Mouse (Mus musculus): ENCODE data around the gene Cldn11. TPM values are rescaled to one million over a fixed set of nuclear protein-coding genes. Genes with fewer than 3 reads are reported as not detected.

Cldn11 gene
- total and polyA plus RNA-seq, 2 experiments from 2014 or later, result 45.6 to 47.2 TPM

DNA sequence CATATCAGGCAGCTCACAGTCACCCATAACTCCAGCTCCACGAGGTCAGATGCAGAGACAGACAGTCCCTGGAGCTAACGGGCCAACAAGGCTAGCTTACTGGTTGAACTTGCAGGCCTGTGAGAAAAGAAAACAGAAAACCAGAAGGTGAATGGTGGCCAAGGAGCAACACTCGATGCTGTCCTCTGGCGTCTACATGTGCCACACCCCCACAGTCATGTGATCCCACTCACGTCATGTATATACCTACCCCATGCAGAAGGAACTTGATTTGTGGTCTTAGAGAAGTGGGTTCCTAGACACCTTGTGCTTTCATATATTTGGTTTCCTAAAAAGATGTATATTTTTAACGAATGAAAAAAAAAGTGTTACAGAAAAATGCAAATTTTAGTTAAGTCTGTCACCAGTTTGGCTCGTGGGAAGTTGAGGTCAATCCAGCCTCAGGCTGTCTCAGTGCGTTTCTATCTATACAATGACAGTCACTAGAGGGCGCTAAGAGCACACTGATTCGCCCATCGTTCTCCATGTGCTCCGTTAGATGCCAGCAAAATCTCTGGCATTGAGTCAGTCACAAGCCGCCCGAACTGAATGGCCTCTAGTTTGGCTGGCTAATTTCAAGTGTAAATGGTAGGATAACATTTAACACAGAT is 4.0 kb upstream of the Cldn11 start:
- no peak overlapping the region for H3K4me3 ChIP-seq (ENCODE audit: low read depth, low read length)
- 15% methylated on average over 14 of the region's 14 CpGs for WGBS
- no peak overlapping the region for H3K27ac ChIP-seq (ENCODE audit: low read depth, low read length)
- peak; percentile 84 for ATAC-seq (ENCODE audit: low FRiP score)
- no peak overlapping the region for H3K4me2 ChIP-seq (ENCODE audit: low read depth, low read length, poor library complexity, severe bottlenecking)
- H3K9me3 ChIP-seq (ENCODE audit: low read length), result no peaks in the 10 kb centered on the region
- peak; percentile 96 for DNase-seq (ENCODE audit: low spot score)
- H3K36me3 ChIP-seq (ENCODE audit: insufficient read depth, low read length), result no peaks in the 10 kb centered on the region
- no peaks in the 10 kb centered on the region for H3K4me1 ChIP-seq (ENCODE audit: insufficient read depth, low read length)
- H3K9ac ChIP-seq (replicated peaks; ENCODE audit: low read length, poor library complexity, severe bottlenecking), result no peak overlapping the region
- peak; percentile 96 for TF ChIP-seq CTCF (IDR thresholded peaks at IDR 0.05)
- peaks cover 3% of the 10 kb centered on the region; the same call in 1 of the 2 replicates for H3K27me3 ChIP-seq (ENCODE audit: insufficient read depth, low read length)

DNA sequence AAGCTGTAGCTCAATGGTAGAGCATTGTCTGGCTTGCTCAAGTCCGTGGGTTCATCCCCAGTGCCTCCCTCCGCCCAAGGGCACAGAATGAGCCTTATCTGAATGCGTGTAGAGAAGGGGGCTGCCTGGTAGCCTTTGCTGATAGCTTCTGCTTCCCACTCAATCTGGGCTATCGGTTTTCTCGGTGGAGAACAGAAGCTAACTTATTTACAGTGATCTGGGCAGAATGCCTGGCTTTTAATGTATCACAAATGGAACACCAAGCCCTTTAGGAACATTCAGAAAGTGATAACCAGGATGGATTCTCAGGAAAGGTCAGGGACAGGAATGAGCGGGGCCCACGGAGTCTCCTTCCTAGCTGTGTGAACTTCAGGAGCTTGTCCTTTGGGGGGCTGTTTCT is 1.1 kb upstream of the Cldn11 start:
- no peak overlapping the region for H3K27ac ChIP-seq (ENCODE audit: low read depth, low read length)
- 87% methylated on average over 7 of the region's 7 CpGs for WGBS
- H3K4me2 ChIP-seq (ENCODE audit: low read depth, low read length, poor library complexity, severe bottlenecking), result no peak overlapping the region
- no peaks in the 10 kb centered on the region for H3K9me3 ChIP-seq (ENCODE audit: low read length)
- H3K9ac ChIP-seq (replicated peaks; ENCODE audit: low read length, poor library complexity, severe bottlenecking), result no peak overlapping the region
- H3K4me3 ChIP-seq (ENCODE audit: low read depth, low read length), result no peak overlapping the region
- DNase-seq (ENCODE audit: low spot score), result no peak
- H3K27me3 ChIP-seq (ENCODE audit: insufficient read depth, low read length), result peaks cover 5% of the 10 kb centered on the region; the same call in 1 of the 2 replicates
- no peaks in the 10 kb centered on the region for H3K36me3 ChIP-seq (ENCODE audit: insufficient read depth, low read length)
- H3K4me1 ChIP-seq (ENCODE audit: insufficient read depth, low read length), result no peaks in the 10 kb centered on the region
- no peak for TF ChIP-seq CTCF (IDR thresholded peaks at IDR 0.05)
- ATAC-seq (ENCODE audit: low FRiP score), result no peak

DNA sequence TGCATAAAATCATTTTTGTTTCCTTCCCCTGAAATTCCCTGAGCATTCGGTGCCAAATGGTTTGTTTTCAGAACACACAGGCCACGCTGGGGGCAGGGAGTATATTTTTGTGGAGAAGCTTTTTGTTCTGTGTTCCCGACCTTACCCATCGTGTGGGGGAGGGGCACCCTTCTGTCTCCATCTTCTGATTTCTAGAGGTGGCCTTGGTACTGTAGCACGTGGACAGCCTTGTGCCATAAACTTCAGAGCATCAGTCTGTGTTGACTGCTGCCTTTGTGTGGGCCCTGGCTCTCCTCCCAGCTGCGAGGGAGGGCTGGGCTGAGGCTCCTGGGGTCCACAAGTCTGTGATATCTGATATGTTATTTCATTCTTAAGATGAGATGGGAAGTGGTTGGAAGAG is 2.4 kb downstream of the Cldn11 start:
- no peak for DNase-seq (ENCODE audit: low spot score)
- no peak for TF ChIP-seq CTCF (IDR thresholded peaks at IDR 0.05)
- H3K4me3 ChIP-seq (ENCODE audit: low read depth, low read length), result no peak overlapping the region

DNA sequence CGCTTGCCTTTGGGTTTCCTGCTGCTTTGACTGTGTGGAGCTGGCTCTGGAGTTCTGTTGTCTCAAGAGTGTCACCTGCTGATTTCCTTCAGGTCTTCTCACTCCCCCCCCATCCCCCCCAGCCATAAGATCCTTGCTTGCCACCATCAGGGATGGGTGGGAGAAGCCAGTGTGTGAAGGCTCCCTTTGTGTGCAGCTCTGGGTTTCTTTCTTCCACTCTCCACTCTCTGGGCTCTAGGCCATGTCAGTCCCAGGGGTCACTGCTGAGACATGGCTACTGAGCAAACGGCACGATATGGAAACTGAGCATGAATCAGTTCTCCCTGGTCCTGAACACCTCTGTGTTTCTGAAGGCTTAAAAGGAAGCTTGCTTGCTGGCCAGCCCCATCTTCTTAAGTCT is 6.4 kb downstream of the Cldn11 start:
- no peaks in the 10 kb centered on the region for H3K36me3 ChIP-seq (ENCODE audit: insufficient read depth, low read length)
- H3K27ac ChIP-seq (ENCODE audit: low read depth, low read length), result no peak overlapping the region
- no peak overlapping the region for H3K9ac ChIP-seq (replicated peaks; ENCODE audit: low read length, poor library complexity, severe bottlenecking)
- H3K27me3 ChIP-seq (ENCODE audit: insufficient read depth, low read length), result no peaks in the 10 kb centered on the region
- no peak for TF ChIP-seq CTCF (IDR thresholded peaks at IDR 0.05)
- DNase-seq (ENCODE audit: low spot score) (no peak), ATAC-seq (ENCODE audit: low FRiP score) (no peak)
- no peaks in the 10 kb centered on the region for H3K4me1 ChIP-seq (ENCODE audit: insufficient read depth, low read length)
- H3K9me3 ChIP-seq (ENCODE audit: low read length), result no peaks in the 10 kb centered on the region
- H3K4me3 ChIP-seq (ENCODE audit: low read depth, low read length), result no peak overlapping the region
- 35% methylated on average over 3 of the region's 3 CpGs for WGBS
- no peak overlapping the region for H3K4me2 ChIP-seq (ENCODE audit: low read depth, low read length, poor library complexity, severe bottlenecking)

More for the DNA sequence above, 2.4 kb downstream of the Cldn11 start:
- H3K4me1 ChIP-seq (ENCODE audit: insufficient read depth, low read length), result no peaks in the 10 kb centered on the region
- H3K36me3 ChIP-seq (ENCODE audit: insufficient read depth, low read length), result no peaks in the 10 kb centered on the region
- no peak overlapping the region for H3K4me2 ChIP-seq (ENCODE audit: low read depth, low read length, poor library complexity, severe bottlenecking)
- no peak for ATAC-seq (ENCODE audit: low FRiP score)
- 67% methylated on average over 6 of the region's 6 CpGs for WGBS
- H3K9ac ChIP-seq (replicated peaks; ENCODE audit: low read length, poor library complexity, severe bottlenecking), result no peak overlapping the region
- H3K9me3 ChIP-seq (ENCODE audit: low read length), result no peaks in the 10 kb centered on the region
- peaks cover 5% of the 10 kb centered on the region; the same call in 1 of the 2 replicates for H3K27me3 ChIP-seq (ENCODE audit: insufficient read depth, low read length)
- H3K27ac ChIP-seq (ENCODE audit: low read depth, low read length), result no peak overlapping the region

DNA sequence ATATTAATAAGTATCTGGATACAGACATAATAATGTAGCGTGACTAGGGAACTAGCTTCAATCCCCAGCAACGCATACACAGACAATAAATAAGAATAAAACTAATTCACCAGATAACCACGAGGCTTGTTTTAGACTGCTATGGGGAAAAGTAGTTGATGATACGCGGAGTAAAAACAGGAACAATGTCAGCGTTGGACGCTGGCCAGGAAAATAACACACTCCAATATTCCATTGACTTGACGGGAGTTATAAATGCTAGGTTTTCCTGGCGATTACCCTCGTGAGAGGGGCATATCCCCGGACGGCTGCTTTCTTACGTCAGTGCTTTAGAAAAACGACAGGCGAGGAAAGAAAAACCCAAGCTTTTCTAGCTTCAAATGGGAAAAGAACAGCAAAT is 8.1 kb downstream of the Cldn11 start:
- Histone ChIP-seq H3K9me3 (ENCODE audit: low read length) (no peaks in the 10 kb centered on the region), H3K27me3 (ENCODE audit: insufficient read depth, low read length) (no peaks in the 10 kb centered on the region), H3K4me3 (ENCODE audit: low read depth, low read length) (no peak overlapping the region), H3K9ac (replicated peaks; ENCODE audit: low read length, poor library complexity, severe bottlenecking) (no peak overlapping the region), H3K36me3 (ENCODE audit: insufficient read depth, low read length) (no peaks in the 10 kb centered on the region), H3K4me1 (ENCODE audit: insufficient read depth, low read length) (no peaks in the 10 kb centered on the region), H3K4me2 (ENCODE audit: low read depth, low read length, poor library complexity, severe bottlenecking) (no peak overlapping the region), H3K27ac (ENCODE audit: low read depth, low read length) (no peak overlapping the region)
- WGBS, result 78% methylated on average over 15 of the region's 15 CpGs
- no peak for TF ChIP-seq CTCF (IDR thresholded peaks at IDR 0.05)
- no peak for ATAC-seq (ENCODE audit: low FRiP score)
- DNase-seq (ENCODE audit: low spot score), result no peak

DNA sequence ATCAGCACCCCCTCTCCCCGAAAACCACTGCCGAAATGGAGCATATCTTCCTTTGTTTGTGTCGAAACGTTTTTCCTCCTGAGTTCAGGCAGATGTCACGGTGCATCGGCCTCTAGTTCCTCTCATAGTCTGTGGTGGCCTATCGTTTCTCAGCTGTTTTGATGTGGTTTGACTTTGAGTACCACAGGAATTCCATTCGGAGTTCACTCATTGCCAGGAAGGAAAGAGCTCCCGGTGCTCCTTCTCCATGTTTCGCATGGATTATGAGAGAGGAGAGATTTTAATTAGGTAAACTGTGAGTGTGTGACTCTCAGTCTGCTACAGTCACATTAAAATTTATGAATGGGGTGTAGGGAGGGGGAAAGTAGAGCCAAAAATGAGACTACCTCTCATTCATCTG is 10.3 kb downstream of the Cldn11 start:
- H3K27ac ChIP-seq (ENCODE audit: low read depth, low read length), result no peak overlapping the region
- TF ChIP-seq CTCF (IDR thresholded peaks at IDR 0.05), result no peak
- no peak for ATAC-seq (ENCODE audit: low FRiP score)
- H3K9me3 ChIP-seq (ENCODE audit: low read length), result no peaks in the 10 kb centered on the region
- no peak overlapping the region for H3K4me3 ChIP-seq (ENCODE audit: low read depth, low read length)
- 69% methylated on average over 10 of the region's 10 CpGs for WGBS
- DNase-seq (ENCODE audit: low spot score), result no peak
- H3K4me2 ChIP-seq (ENCODE audit: low read depth, low read length, poor library complexity, severe bottlenecking), result no peak overlapping the region
- H3K4me1 ChIP-seq (ENCODE audit: insufficient read depth, low read length), result no peaks in the 10 kb centered on the region
- H3K36me3 ChIP-seq (ENCODE audit: insufficient read depth, low read length), result no peaks in the 10 kb centered on the region
- H3K9ac ChIP-seq (replicated peaks; ENCODE audit: low read length, poor library complexity, severe bottlenecking), result no peak overlapping the region
- no peaks in the 10 kb centered on the region for H3K27me3 ChIP-seq (ENCODE audit: insufficient read depth, low read length)

Data from midbrain, postnatal 0 days (tissue).